ENCODE assay signal across 9 mouse cellular contexts in genomic region chr8:111912860-111913432, GRCm38 (mm10). TPM values are rescaled to one million over a fixed set of nuclear protein-coding genes. Genes with fewer than 3 reads are reported as not detected.
DNase-seq lines count a peak whose midpoint lies in the region; ATAC-seq and TF ChIP-seq lines count a peak whose summit lies in the region.
"Had no signal": no experiment of that assay in that cellular context is flagged by ENCODE, and none has a peak within 500 bp of the region (broad histone marks: within the 10 kb centered on the region; RNA-seq: fewer than 3 reads in every experiment).

No protein-coding gene starts in this region.

- no peaks in the 10 kb centered on the region for H3K9me3 ChIP-seq in lung, postnatal 0 days (ENCODE audit: low read length)

- no peak overlapping the region for H3K9ac ChIP-seq in lung, postnatal 0 days (replicated peaks; ENCODE audit: low read depth)

- H3K27me3 ChIP-seq in lung, postnatal 0 days (replicated peaks; ENCODE audit: insufficient read depth, low read length), result no peaks in the 10 kb centered on the region

- no peaks in the 10 kb centered on the region for H3K36me3 ChIP-seq in lung, postnatal 0 days (ENCODE audit: insufficient read depth, low read length)

- TF ChIP-seq CTCF in lung, postnatal 0 days (IDR thresholded peaks at IDR 0.05), result peak; percentile 47
- TF ChIP-seq CTCF in lung, adult 2 months (IDR thresholded peaks at IDR 0.05; ENCODE audit: insufficient read depth, low read length), result no peak

- TF ChIP-seq EP300 in lung, postnatal 0 days (IDR thresholded peaks at IDR 0.05), result no peak

- peak; percentile 58 to 71 for DNase-seq in cerebellum, postnatal 14 days
- DNase-seq in cerebellum, adult 9-11 months, result no peak
- no peak for DNase-seq in lung, postnatal 0 days (ENCODE audit: low spot score)
- no peak for DNase-seq in lung, adult 2 months
- peak; percentile 22 to 30 for DNase-seq in frontal cortex, postnatal 36 days (ENCODE audit: low spot score in 2 of 2)
- DNase-seq in ovary, postnatal 10 days (ENCODE audit: low spot score), result no peak
- DNase-seq in urinary bladder, adult 2 months (ENCODE audit: low spot score), result no peak

- no peak overlapping the region for H3K4me3 ChIP-seq in lung, postnatal 0 days (ENCODE audit: low read depth, low read length)
- H3K4me3 ChIP-seq in lung, adult 2 months (replicated peaks; ENCODE audit: extremely low read depth, low read depth, low read length), result no peak overlapping the region
- H3K4me3 ChIP-seq: erythroblast, embryonic 14.5 days had no signal

- WGBS in lung, postnatal 0 days, result 48% methylated on average over 12 of the region's 12 CpGs
- 55% methylated on average over 12 of the region's 12 CpGs for WGBS in lung, adult 2 months

- ATAC-seq in lung, postnatal 0 days, result no peak
- peak; percentile 56 for ATAC-seq in megakaryocyte progenitor cell, adult 5-6 weeks (replicated peaks; ENCODE audit: poor library complexity)

- no peak for TF ChIP-seq POLR2A in lung, adult 2 months (IDR thresholded peaks at IDR 0.05; ENCODE audit: borderline replicate concordance, extremely low read depth, low read depth, low read length)

- no peaks in the 10 kb centered on the region; the same call in 1 of the 2 replicates for H3K4me1 ChIP-seq in lung, postnatal 0 days (ENCODE audit: insufficient read depth, low read depth, low read length)
- no peaks in the 10 kb centered on the region for H3K4me1 ChIP-seq in lung, adult 2 months (ENCODE audit: control insufficient read depth, insufficient read depth, low read length)

- H3K4me2 ChIP-seq in lung, postnatal 0 days (replicated peaks; ENCODE audit: low read depth, low read length), result no peak overlapping the region

- no peak overlapping the region for H3K27ac ChIP-seq in lung, postnatal 0 days (ENCODE audit: low read length)

RNA-seq across cellular contexts. Expression of gene Chst5, which starts 2.7 kb away (rescaled TPM):
- 5.3 and 6.3 TPM in 2 replicates for polyA plus RNA-seq in lung, postnatal 0 days (2015; fragmentation: Nextera tagmentation; extraction: Ambion mirVana)
- polyA plus RNA-seq in lung, adult 2 months (2012; rRNA removed), result 7.1 and 7.6 TPM in 2 replicates
- total RNA-seq in megakaryocyte progenitor cell, adult 5-6 weeks (2015), result not detected in 2 replicates
- not detected in 2 replicates for total RNA-seq in megakaryocyte progenitor cell, adult 5-6 weeks (2017)
- polyA plus RNA-seq in urinary bladder, adult 2 months (2012; rRNA removed), result 0.10 and 0.25 TPM in 2 replicates
- polyA plus RNA-seq: erythroblast, embryonic 14.5 days had no signal

RNA-seq across cellular contexts. Expression of gene Tmem231, which starts 20.7 kb away (rescaled TPM):
- 5.6 and 5.9 TPM in 2 replicates for polyA plus RNA-seq in lung, postnatal 0 days (2015; fragmentation: Nextera tagmentation; extraction: Ambion mirVana)
- polyA plus RNA-seq in lung, adult 2 months (2012; rRNA removed), result 8.0 and 8.2 TPM in 2 replicates
- total RNA-seq in megakaryocyte progenitor cell, adult 5-6 weeks (2015), result 0.37 and 0.91 TPM in 2 replicates
- 0.68 and 0.79 TPM in 2 replicates for total RNA-seq in megakaryocyte progenitor cell, adult 5-6 weeks (2017)
- 8.1 and 9.2 TPM in 2 replicates for polyA plus RNA-seq in urinary bladder, adult 2 months (2012; rRNA removed)

RNA-seq across cellular contexts. Expression of gene Gabarapl2, which starts 27.6 kb away (rescaled TPM):
- polyA plus RNA-seq in lung, postnatal 0 days (2015; fragmentation: Nextera tagmentation; extraction: Ambion mirVana), result 287 and 320 TPM in 2 replicates
- 26.2 and 58.2 TPM in 2 replicates for polyA plus RNA-seq in lung, adult 2 months (2012; rRNA removed)
- 42.9 and 52.3 TPM in 2 replicates for total RNA-seq in megakaryocyte progenitor cell, adult 5-6 weeks (2015)
- 28.1 and 28.3 TPM in 2 replicates for total RNA-seq in megakaryocyte progenitor cell, adult 5-6 weeks (2017)
- polyA plus RNA-seq in urinary bladder, adult 2 months (2012; rRNA removed), result 94.5 and 112 TPM in 2 replicates

RNA-seq across cellular contexts. Expression of gene Tmem170, which starts 36.4 kb away (rescaled TPM):
- 10.5 and 11.3 TPM in 2 replicates for polyA plus RNA-seq in lung, postnatal 0 days (2015; fragmentation: Nextera tagmentation; extraction: Ambion mirVana)
- 4.0 and 5.0 TPM in 2 replicates for polyA plus RNA-seq in lung, adult 2 months (2012; rRNA removed)
- total RNA-seq in megakaryocyte progenitor cell, adult 5-6 weeks (2015), result 1.8 and 3.8 TPM in 2 replicates
- 0.78 and 0.87 TPM in 2 replicates for total RNA-seq in megakaryocyte progenitor cell, adult 5-6 weeks (2017)
- 9.1 and 9.6 TPM in 2 replicates for polyA plus RNA-seq in urinary bladder, adult 2 months (2012; rRNA removed)

RNA-seq across cellular contexts. Expression of gene Cfdp1, which starts 58.9 kb away (rescaled TPM):
- polyA plus RNA-seq in lung, postnatal 0 days (2015; fragmentation: Nextera tagmentation; extraction: Ambion mirVana), result 93.9 and 102 TPM in 2 replicates
- 3.6 and 7.9 TPM in 2 replicates for polyA plus RNA-seq in lung, adult 2 months (2012; rRNA removed)
- total RNA-seq in megakaryocyte progenitor cell, adult 5-6 weeks (2015), result 147 and 168 TPM in 2 replicates
- 176 and 251 TPM in 2 replicates for total RNA-seq in megakaryocyte progenitor cell, adult 5-6 weeks (2017)
- 58.5 and 65.5 TPM in 2 replicates for polyA plus RNA-seq in urinary bladder, adult 2 months (2012; rRNA removed)

Comparison
In these comparisons a context has a peak if more than half of its experiments do, and no peak if none do; other contexts are left out.
1. DNase-seq: peak in cerebellum, postnatal 14 days (2 of 2) and frontal cortex, postnatal 36 days (2 of 2); none in cerebellum, adult 9-11 months (single experiment), lung, postnatal 0 days (single experiment), lung, adult 2 months (single experiment), ovary, postnatal 10 days (single experiment) and urinary bladder, adult 2 months (single experiment).